Mouse (Mus musculus): ENCODE data around the gene Olfr1045. TPM values are rescaled to one million over a fixed set of nuclear protein-coding genes. Genes with fewer than 3 reads are reported as not detected.

The Olfr1045 gene
- not detected for total RNA-seq (2023)

DNA sequence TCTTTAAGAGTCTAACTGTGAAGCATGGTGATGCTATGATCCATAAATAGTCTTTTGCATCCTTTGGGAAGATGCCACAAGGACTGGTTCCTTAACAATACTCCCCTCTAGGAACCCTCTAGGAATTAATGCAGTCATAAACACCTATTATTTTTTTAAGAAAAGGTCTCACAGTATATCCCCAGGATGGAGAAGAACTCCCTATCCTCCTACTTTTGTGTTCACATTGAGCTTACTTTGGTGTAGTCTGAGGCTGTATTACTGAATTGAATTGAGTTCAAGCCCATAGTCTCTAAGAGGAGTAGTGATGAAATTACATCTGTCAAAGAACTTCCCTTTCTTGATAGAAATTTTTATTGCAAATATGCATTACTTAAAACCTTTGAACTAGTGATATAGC, at the start of gene Olfr1045:
Olfr1045 (minus strand) TSS at position 101 of the 400 bp plus-strand sequence.

DNA sequence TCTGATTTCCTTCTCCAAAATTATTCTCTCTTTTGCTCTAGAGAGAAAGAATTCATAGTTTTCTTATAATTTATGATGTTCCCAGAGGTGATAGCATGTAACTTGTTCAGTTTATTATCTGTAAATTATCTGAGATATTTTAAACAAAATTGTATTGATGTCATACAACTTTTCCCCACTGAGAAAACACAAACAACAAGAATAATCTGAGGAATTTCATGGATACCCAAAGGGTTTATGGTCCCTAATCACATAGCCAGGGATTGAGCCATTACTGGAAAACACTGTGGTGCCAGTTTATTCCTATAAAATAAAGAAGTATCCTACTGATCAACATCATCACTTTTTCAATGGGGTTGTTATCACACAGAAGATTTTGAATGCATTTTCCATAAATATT, 37.4 kb upstream of the Olfr1045 start, which contains the start of gene Olfr1048:
Olfr1048 (minus strand) TSS at position 101 of the 400 bp plus-strand sequence.

DNA sequence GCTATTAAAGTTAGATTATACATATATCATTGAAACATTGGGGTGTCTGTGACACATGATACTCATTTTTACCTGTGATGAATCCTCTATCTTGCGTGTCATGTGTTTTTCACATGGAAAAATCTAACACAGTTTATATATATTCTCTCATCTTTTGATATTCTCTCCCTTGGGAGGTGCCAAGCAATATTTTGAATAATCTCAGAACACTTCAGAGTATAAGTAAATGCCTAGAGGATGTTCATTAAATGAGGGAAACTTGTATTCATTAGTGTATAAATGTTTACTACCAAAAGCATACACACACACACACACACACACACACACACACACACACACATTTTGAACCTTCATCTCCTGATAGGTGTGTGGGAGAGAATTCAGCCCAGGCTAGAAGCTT, 28.5 kb upstream of the Olfr1045 start, which contains the start of gene Olfr1047:
Olfr1047 (minus strand) TSS at position 101 of the 400 bp plus-strand sequence.

DNA sequence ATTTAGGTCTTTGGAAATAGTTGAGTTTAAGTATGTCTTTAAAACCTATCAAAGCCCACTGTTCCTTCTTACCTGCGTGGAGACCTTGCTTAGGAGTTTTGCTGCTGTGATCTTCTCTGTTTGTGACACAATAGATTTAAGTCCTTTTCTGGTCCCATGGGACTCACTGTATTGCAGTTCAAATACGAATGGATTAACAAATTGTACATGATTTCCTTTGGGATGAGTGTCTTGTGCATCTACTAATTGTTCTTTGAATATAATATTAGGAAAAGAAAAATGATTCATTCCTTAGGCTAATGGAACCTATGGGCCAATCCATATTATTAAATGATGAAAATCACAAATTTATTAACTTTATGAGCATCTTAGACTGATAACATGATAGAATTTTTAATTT, 16.4 kb upstream of the Olfr1045 start, which contains the start of gene Olfr1046:
Olfr1046 (minus strand) TSS at position 101 of the 400 bp plus-strand sequence.

DNA sequence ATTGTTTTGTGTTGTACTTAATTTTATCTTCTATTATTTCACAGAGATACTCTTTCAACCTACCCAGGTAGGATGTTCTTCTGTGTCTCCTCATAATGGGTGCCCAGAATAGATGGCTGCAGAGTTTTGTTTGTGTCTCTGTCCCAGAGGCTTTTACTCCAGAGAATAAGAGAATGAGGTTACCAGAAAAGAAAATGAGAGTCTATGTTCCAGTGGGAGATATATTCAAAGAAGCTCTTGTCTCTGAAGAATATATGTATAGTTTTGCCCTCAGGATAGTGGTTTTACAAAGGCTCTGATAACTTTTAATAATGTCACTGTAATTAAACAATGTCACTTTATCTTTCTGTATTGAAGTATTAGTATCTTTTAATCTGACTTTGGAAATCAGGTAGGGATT, 17.2 kb downstream of the Olfr1045 start, which contains the start of gene Olfr52:
Olfr52 (minus strand) TSS at position 101 of the 400 bp plus-strand sequence.

DNA sequence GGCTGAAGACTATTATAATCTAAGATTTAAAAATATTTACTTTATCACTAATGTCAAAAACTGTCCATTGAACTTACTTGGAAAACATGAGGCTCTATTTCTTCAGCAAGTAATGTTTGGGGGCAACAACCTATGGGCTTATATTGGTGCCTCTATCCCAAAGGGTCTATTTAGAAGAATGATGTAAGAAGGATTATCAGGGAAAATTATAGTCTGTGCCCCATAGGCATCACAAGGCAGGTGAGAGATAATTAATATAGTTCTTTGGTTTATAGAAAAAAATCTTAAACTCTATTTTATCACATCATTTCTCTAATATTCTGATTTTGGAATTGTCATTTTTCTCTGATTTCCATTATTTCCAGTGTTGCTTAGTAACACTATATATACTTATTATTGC, 25.1 kb downstream of the Olfr1045 start, which contains the start of gene Olfr1044:
Olfr1044 (minus strand) TSS at position 101 of the 400 bp plus-strand sequence.

DNA sequence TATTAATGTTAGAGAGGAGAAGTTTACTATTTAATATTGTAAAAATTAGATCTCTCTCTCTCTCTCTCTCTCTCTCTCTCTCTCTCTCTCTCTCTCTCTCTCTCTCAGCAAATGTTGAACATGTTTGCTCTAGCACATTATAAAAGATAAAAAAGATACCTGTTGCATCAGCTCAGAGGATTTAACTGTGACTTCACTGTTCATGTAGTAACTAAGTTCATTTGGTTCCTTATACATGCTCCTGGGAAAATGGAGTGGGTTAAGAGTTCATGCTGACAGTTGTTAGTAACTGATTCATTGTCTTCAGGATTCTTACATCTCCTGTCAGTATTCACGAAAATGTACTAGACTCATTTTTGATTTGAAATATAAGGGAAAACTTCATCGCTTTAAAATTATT, 35.4 kb downstream of the Olfr1045 start, which contains the start of gene Olfr1043:
Olfr1043 (minus strand) TSS at position 101 of the 400 bp plus-strand sequence.

DNA sequence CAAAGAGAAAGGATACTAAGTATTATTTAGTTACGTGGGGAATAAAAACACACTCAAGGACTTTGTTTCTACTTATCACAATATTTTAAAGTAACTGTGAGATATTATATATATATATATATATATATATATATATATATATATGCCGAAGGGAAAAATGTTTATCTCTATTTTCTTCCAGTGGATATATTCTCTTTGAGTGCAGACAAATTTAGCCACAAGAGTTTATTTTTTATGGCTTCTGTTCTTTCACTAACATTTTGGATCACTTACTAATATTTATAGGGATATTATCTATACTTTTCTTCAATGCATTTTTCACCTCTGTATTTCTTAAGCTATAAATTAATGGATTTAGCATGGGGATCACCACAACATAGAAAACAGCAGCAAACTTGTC, 41.1 kb downstream of the Olfr1045 start, which contains the start of gene Olfr1042:
Olfr1042 (minus strand) TSS at position 101 of the 400 bp plus-strand sequence.

DNA sequence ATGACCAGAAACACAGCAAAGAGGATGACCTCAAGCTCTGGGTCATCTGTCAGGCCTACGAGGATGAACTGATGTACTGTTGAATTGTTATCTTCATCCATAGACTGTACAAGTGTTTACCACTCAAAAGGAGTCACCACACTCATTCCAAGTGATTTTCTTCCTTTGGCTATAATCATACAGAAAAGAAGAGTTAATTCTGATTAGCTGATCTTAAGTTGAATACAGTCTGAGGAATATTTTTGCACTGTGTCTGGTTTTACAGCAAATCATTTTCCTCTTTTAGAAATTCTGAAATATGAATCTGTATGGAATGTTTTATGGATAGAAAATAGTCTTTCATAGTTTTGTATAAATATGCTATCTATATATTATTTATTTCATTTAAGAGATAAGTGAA, 56.2 kb downstream of the Olfr1045 start, which contains the start of gene Olfr1040:
Olfr1040 (minus strand) TSS at position 101 of the 400 bp plus-strand sequence.

Other genes with a start within 250 kb of the Olfr1045 start
- gene Olfr1029, start 229.1 kb downstream of the Olfr1045 start, total RNA-seq (2023) = not detected
- gene Olfr1030, start 223.7 kb downstream of the Olfr1045 start, total RNA-seq (2023) = not detected
- not detected for gene Olfr1031, start 212.7 kb downstream of the Olfr1045 start, total RNA-seq (2023)
- not detected for gene Olfr1032, start 197.5 kb downstream of the Olfr1045 start, total RNA-seq (2023)
- not detected for gene Olfr1033, start 182.4 kb downstream of the Olfr1045 start, total RNA-seq (2023)
- not detected for gene Olfr1034, start 157.1 kb downstream of the Olfr1045 start, total RNA-seq (2023)
- not detected for gene Olfr1036, start 129.0 kb downstream of the Olfr1045 start, total RNA-seq (2023)
- not detected for gene Olfr1037, start 115.6 kb downstream of the Olfr1045 start, total RNA-seq (2023)
- gene Olfr1039, start 67.1 kb downstream of the Olfr1045 start, total RNA-seq (2023) = not detected
- gene Olfr1040, start 56.3 kb downstream of the Olfr1045 start, total RNA-seq (2023) = not detected
- not detected for gene Olfr1042, start 41.2 kb downstream of the Olfr1045 start, total RNA-seq (2023)
- not detected for gene Olfr1043, start 35.5 kb downstream of the Olfr1045 start, total RNA-seq (2023)
- gene Olfr1044, start 25.2 kb downstream of the Olfr1045 start, total RNA-seq (2023) = not detected
- not detected for gene Olfr52, start 17.3 kb downstream of the Olfr1045 start, total RNA-seq (2023)
- not detected for gene Olfr1046, start 16.3 kb upstream of the Olfr1045 start, total RNA-seq (2023)
- gene Olfr1047, start 28.4 kb upstream of the Olfr1045 start, total RNA-seq (2023) = not detected
- not detected for gene Olfr1048, start 37.3 kb upstream of the Olfr1045 start, total RNA-seq (2023)
- not detected for gene Olfr1049, start 55.3 kb upstream of the Olfr1045 start, total RNA-seq (2023)
- gene Olfr1051, start 76.1 kb upstream of the Olfr1045 start, total RNA-seq (2023) = not detected
- not detected for gene Olfr1052, start 89.4 kb upstream of the Olfr1045 start, total RNA-seq (2023)
- gene Olfr1053, start 112.3 kb upstream of the Olfr1045 start, total RNA-seq (2023) = not detected
- not detected for gene Olfr1054, start 132.4 kb upstream of the Olfr1045 start, total RNA-seq (2023)
- gene Olfr1055, start 147.3 kb upstream of the Olfr1045 start, total RNA-seq (2023) = not detected
- gene Olfr1056, start 159.5 kb upstream of the Olfr1045 start, total RNA-seq (2023) = not detected
- not detected for gene Olfr1057, start 175.4 kb upstream of the Olfr1045 start, total RNA-seq (2023)
- not detected for gene Olfr1058, start 185.6 kb upstream of the Olfr1045 start, total RNA-seq (2023)
- not detected for gene Olfr1061, start 211.0 kb upstream of the Olfr1045 start, total RNA-seq (2023)
- not detected for gene Olfr1062, start 223.7 kb upstream of the Olfr1045 start, total RNA-seq (2023)
- not detected for gene Olfr1065, start 247.6 kb upstream of the Olfr1045 start, total RNA-seq (2023)